Mouse (Mus musculus) layer of hippocampus, postnatal 25 days (tissue): ENCODE measurements at regions not wholly inside any gene's neighbourhood (a gene's known extent, or its start where the extent isn't known, plus 50 kb on each side); places are given as distances from the start of the nearest gene placed in this dataset.
A peak's percentile ranks its signal among the peaks of the same experiment; 100 is the strongest.

Experiments
- DNase-seq, 2 experiments: peaks; one replicate each; pipeline ENCODE4 v3.0.0; 2022; ENCODE audit warnings: mixed read lengths in 2 of 2, low spot score in 1 of 2; ENCODE audit errors: extremely low spot score in 1 of 2

GRCm38 (mm10) chr1:75877209-75877608 is 331.1 kb downstream of the Slc4a3 start:
- peak; percentile 13 to 39 for DNase-seq

- DNase-seq, result no peak
Measured at GRCm38 (mm10) chr1:75885632-75886031, 339.6 kb downstream of the Slc4a3 start.

- DNase-seq, result no peak
Measured at GRCm38 (mm10) chr1:75888499-75889208, 342.6 kb downstream of the Slc4a3 start.

- no peak for DNase-seq
Measured at GRCm38 (mm10) chr1:75889847-75890591, 344.0 kb downstream of the Slc4a3 start.

- no peak for DNase-seq
Measured at GRCm38 (mm10) chr1:75890636-75891276, 344.7 kb downstream of the Slc4a3 start.

GRCm38 (mm10) chr1:75895550-75895949 is 349.5 kb downstream of the Slc4a3 start:
- no peak for DNase-seq

- no peak for DNase-seq
Measured at GRCm38 (mm10) chr1:75901146-75901545, 355.1 kb downstream of the Slc4a3 start.

GRCm38 (mm10) chr1:75905699-75906470 is 359.8 kb downstream of the Slc4a3 start:
- no peak for DNase-seq

- no peak for DNase-seq
Measured at GRCm38 (mm10) chr1:75915311-75915710, 369.2 kb downstream of the Slc4a3 start.

GRCm38 (mm10) chr1:75916181-75916580 is 370.1 kb downstream of the Slc4a3 start:
- DNase-seq, result no peak

GRCm38 (mm10) chr1:75919134-75919533 is 373.1 kb downstream of the Slc4a3 start:
- no peak for DNase-seq

- DNase-seq, result no peak
Measured at GRCm38 (mm10) chr1:75925046-75925445, 379.0 kb downstream of the Slc4a3 start.

GRCm38 (mm10) chr1:75925802-75926201 is 379.7 kb downstream of the Slc4a3 start:
- peak; percentile 98 to 100 for DNase-seq

GRCm38 (mm10) chr1:75931852-75932251 is 385.8 kb downstream of the Slc4a3 start:
- DNase-seq, result no peak

- DNase-seq, result no peak
Measured at GRCm38 (mm10) chr1:75933831-75934230, 387.8 kb downstream of the Slc4a3 start.

GRCm38 (mm10) chr1:75934761-75935160 is 388.7 kb downstream of the Slc4a3 start:
- DNase-seq, result no peak

GRCm38 (mm10) chr1:75935866-75936265 is 389.8 kb downstream of the Slc4a3 start:
- no peak for DNase-seq

GRCm38 (mm10) chr1:75936596-75936995 is 390.5 kb downstream of the Slc4a3 start:
- DNase-seq, result no peak

- no peak for DNase-seq
Measured at GRCm38 (mm10) chr1:75937331-75937730, 391.3 kb downstream of the Slc4a3 start.

- no peak for DNase-seq
Measured at GRCm38 (mm10) chr1:75946290-75946839, 400.3 kb downstream of the Slc4a3 start.
